Mouse (Mus musculus) layer of hippocampus, adult 11-12 months (tissue): ENCODE data around the gene Tspo2.
A peak's percentile ranks its signal among the peaks of the same experiment; 100 is the strongest.

Experiments used
- DNase-seq: peaks from one replicate; pipeline ENCODE4 v3.0.0; 2022; ENCODE audit warnings: low spot score

Tspo2 gene

GRCm38 (mm10) chr17:48450666-48451352 lies 513 bp downstream of the Tspo2 start:
- DNase-seq = no peak

GRCm38 (mm10) chr17:48447675-48448074 lies 3.6 kb downstream of the Tspo2 start:
- no peak for DNase-seq

DNA sequence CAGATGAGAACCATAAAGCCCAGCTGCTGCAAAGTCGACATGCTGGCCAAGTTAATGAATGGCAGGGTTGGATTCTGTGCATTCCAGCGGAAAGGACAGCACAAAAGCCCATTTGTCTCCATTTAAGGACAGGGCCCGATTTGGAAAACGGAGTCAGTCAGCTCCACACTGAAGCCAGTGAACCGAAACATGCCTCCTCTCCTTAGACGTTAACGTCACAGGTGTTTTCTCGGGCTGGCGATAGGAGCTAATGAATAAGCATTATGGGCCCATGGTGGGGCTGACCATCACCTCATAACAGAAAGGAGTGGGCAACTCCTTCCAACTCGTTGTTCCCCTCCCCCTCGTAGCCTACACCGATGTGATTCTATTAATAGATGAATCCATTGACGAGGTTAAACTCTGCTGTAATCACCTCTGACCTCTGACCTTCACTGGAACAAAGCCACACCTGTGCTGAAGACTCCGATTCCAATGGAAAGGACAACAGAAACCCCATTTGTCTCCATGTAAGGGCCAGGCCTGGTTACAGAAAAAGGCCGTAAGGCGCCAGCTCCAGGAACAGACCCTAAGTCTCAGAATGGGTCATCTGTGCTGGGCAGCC lies 7.7 kb downstream of the Tspo2 start:
- no peak for DNase-seq

DNA sequence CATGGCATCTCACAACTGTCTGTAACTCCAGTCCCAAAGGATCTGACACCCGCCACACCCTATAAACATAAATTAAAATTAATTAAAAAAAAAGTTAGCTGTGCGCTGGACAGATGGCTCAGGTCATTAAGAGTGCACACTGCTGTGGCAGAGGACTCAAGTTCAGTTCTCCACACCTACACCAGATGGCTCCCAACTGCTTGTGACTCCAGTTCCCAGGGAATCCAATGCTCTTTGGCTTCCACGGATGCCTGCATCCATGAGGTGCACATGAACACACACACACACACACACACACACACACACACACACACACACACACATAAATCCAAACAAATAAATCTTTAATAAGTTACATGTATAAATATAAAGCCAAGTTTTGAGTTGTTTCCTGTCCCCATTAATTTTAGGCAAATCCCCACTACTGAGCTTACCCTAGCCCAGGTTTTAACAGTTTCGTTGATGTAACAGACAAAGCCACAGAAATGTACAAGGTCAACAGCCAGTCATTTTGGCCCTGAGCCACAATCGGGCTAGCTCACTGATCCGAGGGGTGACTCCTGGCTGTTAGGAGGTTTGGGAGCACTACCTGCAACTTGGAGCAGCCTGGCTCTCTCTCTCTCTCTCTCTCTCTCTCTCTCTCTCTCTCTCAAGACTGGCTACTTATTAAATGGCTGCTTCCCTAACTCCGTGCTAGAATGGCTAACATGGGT lies 8.4 kb downstream of the Tspo2 start:
- DNase-seq = no peak

GRCm38 (mm10) chr17:48437421-48437911 lies 13.9 kb downstream of the Tspo2 start:
- no peak for DNase-seq

GRCm38 (mm10) chr17:48436487-48436886 lies 14.8 kb downstream of the Tspo2 start:
- no peak for DNase-seq

- no peak for DNase-seq
Measured at GRCm38 (mm10) chr17:48434479-48434878, 16.8 kb downstream of the Tspo2 start.

DNA sequence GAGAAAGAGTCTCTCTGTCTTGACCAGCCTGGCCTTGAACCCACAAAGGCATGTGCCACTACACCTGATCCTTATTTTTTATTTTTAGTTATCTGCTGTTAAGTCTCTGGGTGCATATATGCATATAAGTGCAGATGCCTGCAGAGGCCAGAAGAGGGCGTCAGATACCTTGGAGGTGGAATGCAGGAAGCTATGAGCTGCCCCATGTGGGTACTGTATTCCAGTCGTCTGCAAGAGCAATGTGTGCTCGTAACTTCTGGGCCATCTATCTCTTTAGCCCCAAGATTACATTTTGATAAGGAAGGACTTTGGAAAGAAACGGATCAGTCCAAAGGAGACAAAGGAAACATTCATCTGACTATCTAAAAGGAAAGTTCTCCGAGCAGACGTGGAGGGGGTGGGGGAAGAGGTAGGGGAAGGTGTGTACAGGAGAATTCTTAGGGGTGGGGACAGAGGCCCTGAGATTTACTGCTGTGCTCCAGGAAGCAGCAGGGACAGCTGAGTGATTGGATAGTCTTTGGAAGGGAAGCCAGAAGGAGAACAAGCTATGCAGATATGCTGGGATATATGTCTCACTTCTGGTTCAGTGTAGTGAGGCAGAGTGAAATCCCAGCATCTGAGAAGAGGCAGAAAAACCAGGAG lies 17.5 kb downstream of the Tspo2 start:
- no peak for DNase-seq

DNA sequence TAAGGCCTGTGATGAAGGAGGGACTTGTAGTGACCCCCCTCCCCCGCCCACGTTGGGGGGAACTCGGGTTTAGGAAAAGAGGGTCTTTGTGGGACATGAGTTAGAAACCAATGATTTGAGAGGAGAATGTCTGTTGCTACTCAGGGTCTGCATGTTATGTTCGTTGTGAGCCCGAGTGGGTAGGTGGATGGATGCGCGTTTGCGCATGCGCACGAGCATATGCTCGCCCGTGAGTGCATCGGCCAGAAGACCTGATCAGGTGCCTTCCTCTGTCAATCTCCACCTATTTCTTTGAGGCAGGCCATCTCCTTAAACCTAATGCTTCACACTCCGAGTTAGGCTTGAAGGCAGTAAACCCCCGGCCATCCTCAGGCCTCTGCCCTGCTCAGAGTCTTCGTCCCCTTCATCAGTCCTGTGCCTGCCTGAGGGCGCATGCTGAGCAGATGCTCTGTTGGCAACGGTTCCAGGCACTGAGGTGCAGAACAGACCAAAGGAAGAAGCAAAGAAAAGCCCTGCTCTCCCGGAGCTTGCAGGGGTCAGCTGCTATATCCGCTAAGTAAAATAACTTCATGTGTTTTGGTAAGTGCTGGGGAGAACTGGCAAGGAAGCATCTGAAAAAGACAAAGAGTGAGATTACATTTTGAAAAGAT lies 18.2 kb downstream of the Tspo2 start:
- DNase-seq = no peak

GRCm38 (mm10) chr17:48432158-48432980 lies 19.0 kb downstream of the Tspo2 start, which contains the start of gene Apobec2:
Apobec2 (minus strand) TSS chr17:48432930.
- no peak for DNase-seq

DNA sequence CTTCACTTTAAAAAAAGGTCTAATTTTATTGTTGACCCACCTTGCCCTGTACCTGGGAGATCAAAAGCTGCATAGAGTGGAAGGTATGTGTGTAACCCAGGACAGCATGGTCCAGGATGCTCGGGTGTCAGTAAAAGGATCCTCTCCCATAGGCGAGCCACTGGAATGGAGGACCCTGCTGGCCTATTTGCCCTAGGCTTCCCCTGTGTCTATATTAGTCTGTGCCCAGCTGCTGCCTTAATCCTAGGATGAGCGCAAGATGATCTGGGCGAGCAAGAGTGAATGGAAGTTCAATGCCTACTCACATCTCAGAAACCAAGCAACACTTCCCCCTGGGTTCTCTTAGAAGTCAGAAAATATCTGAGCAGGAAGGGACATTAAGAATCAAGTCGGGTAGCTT lies 20.3 kb downstream of the Tspo2 start:
- DNase-seq = no peak

DNA sequence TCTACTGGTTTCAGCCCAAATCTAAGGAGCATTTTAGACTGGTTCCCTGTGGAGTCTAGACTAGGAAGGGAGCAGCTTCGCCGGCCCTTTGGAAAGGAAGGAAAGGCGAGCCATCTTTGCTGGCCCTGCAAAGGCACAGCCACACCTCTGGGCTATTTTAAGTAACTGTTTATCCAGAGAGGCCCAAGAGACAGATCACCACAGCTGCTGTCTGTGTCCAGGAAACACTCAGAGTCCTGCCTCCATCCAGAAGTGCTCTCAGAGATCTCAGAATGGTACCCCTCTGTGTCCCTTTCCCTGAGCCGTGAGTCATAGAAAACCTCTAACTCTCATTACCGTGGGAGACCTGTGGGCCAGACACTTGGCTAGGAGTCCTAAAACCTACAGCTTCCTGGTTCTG lies 20.9 kb downstream of the Tspo2 start:
- no peak for DNase-seq

DNA sequence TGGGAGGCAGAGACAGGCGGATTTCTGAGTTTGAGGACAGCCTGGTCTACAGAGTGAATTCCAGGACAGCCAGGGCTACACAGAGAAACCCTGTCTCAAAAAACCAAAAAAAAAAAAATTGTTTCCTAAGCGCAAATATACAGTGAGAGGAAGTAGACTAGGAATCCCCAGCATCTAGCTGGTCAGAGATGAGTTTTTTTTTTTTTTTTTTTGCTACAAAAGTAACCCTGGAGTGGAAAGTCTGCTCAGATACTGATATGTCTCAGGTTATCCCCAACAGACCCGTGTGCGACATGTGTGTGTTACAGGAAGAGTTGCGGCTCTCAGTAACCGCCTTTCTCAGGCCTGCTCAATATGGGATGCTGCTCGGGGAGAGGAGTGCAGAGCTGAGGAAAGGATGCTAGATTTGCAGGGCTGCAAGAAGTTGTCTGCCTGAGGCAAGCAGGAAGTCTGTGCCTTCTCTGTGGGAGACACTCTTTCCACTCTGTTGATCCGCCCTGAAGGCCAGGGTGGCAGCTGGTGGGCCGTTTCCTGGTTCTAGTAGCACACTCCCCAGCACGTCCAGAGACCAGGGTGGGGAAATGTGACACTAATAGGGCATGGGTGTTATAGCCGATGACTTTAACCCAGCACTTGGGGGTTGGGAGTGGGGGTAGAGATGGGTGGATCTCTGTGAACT lies 23.3 kb downstream of the Tspo2 start:
- no peak for DNase-seq

GRCm38 (mm10) chr17:48426991-48427750 lies 24.2 kb downstream of the Tspo2 start:
- no peak for DNase-seq

DNA sequence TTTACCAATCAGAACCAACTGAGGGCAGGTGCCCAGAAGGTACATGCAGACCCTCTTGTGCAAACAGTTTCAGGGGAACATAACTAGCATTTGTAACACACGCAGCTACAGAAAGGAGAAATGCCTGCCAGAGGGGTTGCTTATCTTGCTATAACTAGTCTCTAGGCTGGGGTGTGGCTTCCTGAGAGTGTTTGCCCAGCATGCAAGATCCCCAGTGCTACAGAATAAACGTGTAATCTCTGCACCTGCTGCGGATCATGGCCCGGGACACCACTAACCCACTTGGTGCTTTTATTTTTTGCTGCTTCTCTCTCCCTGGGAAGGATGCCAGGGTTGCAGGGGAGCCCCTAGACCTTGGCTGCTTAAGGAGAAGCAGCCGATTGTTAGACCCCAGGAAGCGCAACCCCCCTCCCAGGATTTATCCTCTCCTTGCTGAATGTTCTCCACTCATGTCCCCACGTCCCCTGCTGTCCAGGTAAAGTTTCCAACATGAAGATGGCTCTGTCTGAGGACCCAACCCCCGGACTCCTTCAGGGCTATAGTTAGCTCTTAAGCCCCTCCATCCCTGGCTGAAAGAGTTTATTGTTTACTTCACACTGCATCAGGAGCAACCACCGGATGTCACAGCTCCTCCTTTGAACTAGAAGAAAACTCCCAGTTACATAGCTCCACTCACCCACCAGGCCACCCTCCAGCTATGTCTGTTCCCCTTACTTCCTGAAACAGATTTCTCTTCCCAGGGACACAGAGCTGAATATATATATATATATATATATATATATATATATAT lies 25.3 kb downstream of the Tspo2 start:
- DNase-seq = no peak

DNA sequence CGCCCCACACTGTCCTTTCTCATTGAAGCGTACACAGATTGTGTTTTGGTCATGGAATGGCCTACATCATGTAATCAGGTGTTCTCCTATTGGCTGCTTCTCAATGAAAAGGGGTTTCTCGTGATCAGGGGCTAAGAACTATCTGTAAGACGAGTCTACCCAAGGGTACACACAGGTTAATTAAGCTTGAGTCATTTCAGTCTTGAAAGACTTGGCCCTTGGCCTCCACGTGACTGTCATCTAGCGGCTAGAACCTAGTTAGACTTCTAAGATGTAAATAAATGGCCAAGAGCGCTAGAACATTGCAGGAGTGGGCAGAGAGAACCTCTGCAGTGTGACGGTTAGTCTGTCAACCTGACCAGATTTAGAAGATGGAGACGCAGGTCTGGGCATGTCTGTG lies 27.1 kb downstream of the Tspo2 start:
- no peak for DNase-seq

DNA sequence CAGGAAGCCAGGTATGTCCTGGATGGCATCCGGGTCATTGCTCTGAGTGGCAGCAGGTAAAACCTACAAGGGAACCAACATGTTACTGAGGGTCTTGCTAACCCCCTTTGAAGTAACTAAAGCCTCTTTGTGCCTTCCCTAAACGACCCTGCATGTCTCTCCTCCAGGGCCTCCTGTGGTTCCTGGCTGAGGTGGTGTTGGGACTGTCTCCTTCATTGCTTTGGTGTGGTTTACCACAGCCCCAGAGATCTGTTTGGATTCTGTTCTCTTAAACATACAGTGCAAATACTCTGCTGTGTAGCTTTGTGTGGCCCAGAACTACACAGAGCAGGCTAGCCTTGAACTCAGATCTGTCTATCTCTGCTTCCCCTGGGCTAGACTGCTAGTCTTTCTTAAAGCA lies 31.8 kb downstream of the Tspo2 start:
- DNase-seq = no peak

GRCm38 (mm10) chr17:48418781-48419180 lies 32.5 kb downstream of the Tspo2 start:
- DNase-seq = no peak

DNA sequence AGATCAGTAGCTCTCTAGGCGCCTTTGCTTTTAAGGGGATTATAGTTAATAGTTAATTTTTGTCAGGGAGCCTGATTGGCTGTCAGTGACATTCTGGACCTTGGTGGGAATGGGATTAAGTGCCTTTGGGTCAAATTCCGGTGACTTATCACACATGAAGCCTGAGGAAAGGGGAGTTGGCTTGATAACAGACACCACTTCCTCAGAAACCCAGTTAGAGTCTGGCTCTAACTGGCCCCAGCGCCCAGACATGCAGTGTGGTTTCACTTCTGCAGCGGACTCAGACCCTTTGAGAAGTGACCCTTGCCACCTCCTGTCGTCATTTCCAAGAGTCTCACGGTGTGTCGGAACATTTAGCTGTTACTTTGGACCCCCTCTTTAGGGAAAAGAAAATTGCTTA lies 33.1 kb downstream of the Tspo2 start:
- DNase-seq = peak; percentile 45
